ENCODE assay signal across 15 mouse cellular contexts in the genomic region with DNA sequence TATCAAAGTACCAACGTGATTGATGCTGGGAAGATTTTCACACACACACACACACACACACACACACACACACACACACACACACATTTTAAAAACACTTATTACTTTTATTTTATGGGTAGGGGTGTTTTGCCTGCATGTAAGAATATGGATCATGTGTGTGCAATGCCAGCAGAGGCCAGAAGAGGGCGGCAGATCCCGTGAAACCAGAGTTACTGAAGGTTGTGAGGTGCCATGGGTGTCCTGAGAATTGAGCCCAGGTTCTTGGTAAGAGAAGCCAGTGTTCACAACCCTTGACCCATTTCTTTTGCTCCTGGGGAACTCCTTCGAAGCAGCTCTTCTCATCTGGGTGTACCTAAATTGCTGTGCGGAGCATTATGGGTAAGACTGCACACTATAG.
DNase-seq lines count a peak whose midpoint lies in the region; ATAC-seq and TF ChIP-seq lines count a peak whose summit lies in the region.
"Had no signal": no experiment of that assay in that cellular context is flagged by ENCODE, and none has a peak within 500 bp of the region (broad histone marks: within the 10 kb centered on the region; RNA-seq: fewer than 3 reads in every experiment).

No protein-coding gene starts in this region.

- intact Hi-C loops in left cerebral cortex, postnatal 4 days (cut with DNase I) = no loop called here

- no peak for DNase-seq in layer of hippocampus, adult 2 months (ENCODE audit: low spot score in 2 of 2)
- DNase-seq in layer of hippocampus, adult 11-12 months (ENCODE audit: low spot score) = no peak
- DNase-seq in thymus, postnatal 14 days = peak; percentile 27
- no peak for DNase-seq in thymus, postnatal 0 days (ENCODE audit: low spot score)
- DNase-seq in ZHBTc4 (ENCODE audit: low read depth, low spot score) = peak; percentile 60
- no peak for DNase-seq in left cerebral cortex, postnatal 4 days
- DNase-seq: cerebellum, adult 18-20 months; embryo, embryonic 11 days; heart, adult 11 months; heart, postnatal 14 days; kidney, postnatal 4 days had no signal

- H3K4me3 ChIP-seq in layer of hippocampus, adult 2 months = no peak overlapping the region
- H3K4me3 ChIP-seq: erythroblast, embryonic 14.5 days; liver, embryonic 15.5 days; myocyte had no signal

- peak; percentile 59 for TF ChIP-seq CTCF in layer of hippocampus, adult 2 months (conservative IDR thresholded peaks at IDR 0.05)

- ATAC-seq in granulocyte monocyte progenitor cell, adult 5-6 weeks (replicated peaks; ENCODE audit: poor library complexity, severe bottlenecking) = no peak

- no peak overlapping the region for H3K27ac ChIP-seq in layer of hippocampus, adult 2 months
- H3K27ac ChIP-seq: liver, embryonic 15.5 days had no signal

Comparison
In these comparisons a context has a peak if more than half of its experiments do, and no peak if none do; other contexts are left out.
1. DNase-seq: peak in thymus, postnatal 14 days (single experiment) and ZHBTc4 (single experiment); none in layer of hippocampus, adult 2 months (0 of 2), layer of hippocampus, adult 11-12 months (single experiment), thymus, postnatal 0 days (single experiment) and left cerebral cortex, postnatal 4 days (single experiment).